Mouse (Mus musculus) cerebellum, postnatal 10 days (tissue): ENCODE results near the gene Olfr31.
A peak's percentile ranks its signal among the peaks of the same experiment; 100 is the strongest.

Experiments used
- DNase-seq, 2 experiments: peaks; one replicate each; pipeline ENCODE4 v3.0.0; 2021; ENCODE audit warnings: mixed read lengths in 2 of 2

The Olfr31 gene

GRCm38 (mm10) chr14:14322528-14322927, at the start of gene Olfr31:
Olfr31 (plus strand) TSS chr14:14322828.
- peak in 1 of 2 experiments; percentile 8 for DNase-seq

GRCm38 (mm10) chr14:14294426-14294825, 28.2 kb upstream of the Olfr31 start:
- DNase-seq: peak; percentile 72 to 79

- DNase-seq: peak; percentile 78 to 81
Measured at GRCm38 (mm10) chr14:14308938-14309337, 13.7 kb upstream of the Olfr31 start.

- peak; percentile 37 to 44 for DNase-seq
Measured at GRCm38 (mm10) chr14:14309416-14309815, 13.2 kb upstream of the Olfr31 start.

- peak; percentile 97 for DNase-seq
Measured at GRCm38 (mm10) chr14:14345113-14345871, 22.7 kb downstream of the Olfr31 start.

- peak; percentile 90 for DNase-seq
Measured at GRCm38 (mm10) chr14:14345948-14346812, 23.6 kb downstream of the Olfr31 start, which contains the start of gene Il3ra. Il3ra (plus strand) TSS chr14:14346275.

- no peak for DNase-seq
Measured at GRCm38 (mm10) chr14:14346813-14347100, 24.1 kb downstream of the Olfr31 start.

GRCm38 (mm10) chr14:14347151-14347835, 24.7 kb downstream of the Olfr31 start:
- peak; percentile 53 to 65 for DNase-seq

- peak; percentile 54 to 62 for DNase-seq
Measured at GRCm38 (mm10) chr14:14347836-14348621, 25.4 kb downstream of the Olfr31 start.

GRCm38 (mm10) chr14:14348674-14349401, 26.2 kb downstream of the Olfr31 start:
- peak; percentile 49 to 53 for DNase-seq

- DNase-seq: peak; percentile 34 to 38
Measured at GRCm38 (mm10) chr14:14349485-14350262, 27.0 kb downstream of the Olfr31 start.

- DNase-seq: peak; percentile 10 to 28
Measured at GRCm38 (mm10) chr14:14350263-14351147, 27.9 kb downstream of the Olfr31 start.

- DNase-seq: peak in 1 of 2 experiments; percentile 7
Measured at GRCm38 (mm10) chr14:14351148-14351455, 28.5 kb downstream of the Olfr31 start.

GRCm38 (mm10) chr14:14351721-14352590, 29.3 kb downstream of the Olfr31 start:
- DNase-seq: peak in 1 of 2 experiments; percentile 23

- peak in 1 of 2 experiments; percentile 21 for DNase-seq
Measured at GRCm38 (mm10) chr14:14352606-14353005, 30.0 kb downstream of the Olfr31 start.

- no peak for DNase-seq
Measured at GRCm38 (mm10) chr14:14353081-14353732, 30.6 kb downstream of the Olfr31 start.

GRCm38 (mm10) chr14:14353740-14354510, 31.3 kb downstream of the Olfr31 start:
- peak in 1 of 2 experiments; percentile 2 for DNase-seq
